Mouse (Mus musculus) urinary bladder, postnatal 10 days (tissue): ENCODE data around the gene Clnk.

Experiments
- DNase-seq: peaks from one replicate; pipeline ENCODE4 v3.0.0; 2022; ENCODE audit warnings: low spot score

The Clnk gene

DNA sequence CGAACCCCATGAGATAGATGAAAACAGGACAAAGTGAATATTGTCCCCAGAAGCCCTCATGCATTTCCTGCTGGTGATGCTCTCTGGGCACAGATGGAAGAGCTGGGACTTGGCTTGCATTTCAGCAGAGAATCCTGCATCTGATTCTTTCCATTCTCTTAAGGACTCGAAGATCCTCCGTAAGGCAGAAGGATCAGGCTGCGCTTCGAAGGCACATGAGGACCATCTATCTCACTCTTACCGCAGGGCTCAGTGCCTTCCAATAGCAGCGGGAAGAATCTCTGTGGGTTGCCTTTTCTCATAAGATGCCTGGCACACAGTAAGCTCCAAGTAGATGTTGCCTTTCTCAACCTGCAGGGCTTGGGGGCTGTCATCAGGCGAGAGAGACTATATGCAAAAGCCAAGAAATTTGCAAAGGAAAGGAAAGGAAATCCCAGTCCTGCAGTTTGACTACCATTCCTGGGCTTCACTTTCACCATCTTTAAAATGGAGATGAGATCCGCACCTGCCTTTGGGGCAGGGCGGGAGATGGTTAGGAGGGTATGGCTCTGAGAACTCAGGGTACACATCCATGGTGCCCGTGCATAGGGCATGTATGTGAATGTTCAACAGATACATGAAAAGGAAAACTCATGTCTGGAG lies 167.6 kb downstream of the Clnk start:
- DNase-seq: no peak

GRCm38 (mm10) chr5:38707364-38708075 lies 169.1 kb downstream of the Clnk start:
- DNase-seq: no peak

GRCm38 (mm10) chr5:38702941-38703340 lies 173.7 kb downstream of the Clnk start:
- no peak for DNase-seq

GRCm38 (mm10) chr5:38702091-38702490 lies 174.5 kb downstream of the Clnk start:
- no peak for DNase-seq

- no peak for DNase-seq
Observed at GRCm38 (mm10) chr5:38698466-38698865, 178.1 kb downstream of the Clnk start.

GRCm38 (mm10) chr5:38698046-38698445 lies 178.6 kb downstream of the Clnk start:
- DNase-seq: no peak

GRCm38 (mm10) chr5:38696616-38697375 lies 179.8 kb downstream of the Clnk start:
- DNase-seq: no peak

GRCm38 (mm10) chr5:38692859-38693258 lies 183.8 kb downstream of the Clnk start:
- no peak for DNase-seq

DNA sequence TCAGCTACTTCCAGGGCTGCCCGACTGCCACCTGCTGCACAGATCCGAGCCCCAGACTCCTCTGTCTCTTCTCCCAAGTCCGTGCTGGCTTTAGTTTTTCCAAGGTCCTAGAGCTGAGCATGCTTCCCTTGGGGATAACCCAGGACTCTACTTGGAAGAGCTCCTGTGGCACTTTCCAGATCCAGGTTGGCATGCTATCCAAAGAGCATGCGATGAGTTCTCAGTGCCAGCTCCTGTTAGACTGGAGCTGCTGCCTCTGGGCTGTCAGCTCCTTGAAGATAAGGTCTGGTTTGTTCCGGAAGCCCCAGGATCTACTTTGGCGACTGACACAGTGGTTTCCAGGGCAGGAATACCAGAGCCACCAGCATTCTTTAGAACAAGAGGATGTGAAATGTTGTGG lies 187.4 kb downstream of the Clnk start:
- DNase-seq: no peak

GRCm38 (mm10) chr5:38687694-38688093 lies 188.9 kb downstream of the Clnk start:
- no peak for DNase-seq

DNA sequence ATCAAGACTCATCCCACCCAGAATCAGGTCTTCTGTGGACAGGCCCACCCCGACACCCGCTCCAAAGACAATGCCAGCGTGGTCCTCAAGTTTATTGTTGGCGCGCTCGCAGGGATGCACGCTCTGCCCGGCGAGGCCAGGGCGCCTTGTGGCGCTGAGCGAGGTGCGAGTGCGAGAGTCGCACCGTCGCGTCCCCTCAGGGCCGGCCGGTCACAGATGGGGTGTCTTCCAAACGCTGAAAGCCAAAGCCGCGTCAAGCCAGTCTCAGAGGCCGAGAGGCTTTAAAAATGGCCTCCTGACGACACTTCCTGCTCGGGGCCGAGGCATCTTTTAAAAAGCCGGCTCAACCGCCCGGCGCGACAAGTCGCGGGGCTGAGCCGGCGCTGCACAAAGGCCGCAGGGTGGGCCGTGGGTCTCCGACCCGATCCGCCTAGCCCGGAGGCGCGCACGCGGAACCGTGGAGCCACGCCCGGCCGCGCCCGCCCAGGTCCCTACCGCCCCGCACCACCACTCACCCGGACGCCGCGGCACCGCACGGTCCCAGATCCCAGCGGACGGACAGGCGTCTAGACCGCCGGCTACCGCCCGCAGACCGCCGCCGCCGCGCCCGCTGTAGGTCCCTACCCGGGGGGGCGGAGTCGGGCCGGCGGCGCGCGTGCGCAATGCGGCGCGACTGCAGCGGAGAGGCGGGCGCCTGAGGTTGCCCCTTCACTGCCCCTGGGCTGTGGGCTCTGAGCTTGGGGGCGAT lies 192.3 kb downstream of the Clnk start, which contains the start of gene Zfp518b:
Gene Zfp518b (minus strand): TSS at position 663 of the 748 bp plus-strand sequence.
- no peak for DNase-seq

DNA sequence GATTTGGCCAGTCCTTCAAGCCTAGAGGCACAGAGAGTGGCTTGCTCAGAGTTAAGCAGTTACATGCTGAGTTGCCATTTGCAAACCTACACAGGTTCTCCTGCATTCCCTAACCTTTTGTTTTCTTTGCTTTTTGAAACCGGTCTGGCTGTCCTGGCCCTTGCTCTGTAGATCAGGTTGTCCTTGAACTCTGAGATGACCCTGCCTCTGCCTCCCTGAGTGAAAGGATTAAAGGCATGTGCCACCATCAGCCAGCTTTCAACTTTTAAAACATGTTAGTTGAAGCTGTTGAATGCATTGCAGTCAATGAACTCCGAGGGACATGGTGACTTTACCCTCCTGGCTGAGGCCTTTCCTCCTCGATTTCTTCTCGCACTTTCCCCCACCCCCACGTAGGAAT lies 217.8 kb downstream of the Clnk start:
- no peak for DNase-seq
